In genomic region chr1:85899388-85899761, GRCm38 (mm10) we compare ENCODE assay signal across 9 mouse cellular contexts. TPM values are rescaled to one million over a fixed set of nuclear protein-coding genes. Genes with fewer than 3 reads are reported as not detected.
DNase-seq lines count a peak whose midpoint lies in the region; ATAC-seq and TF ChIP-seq lines count a peak whose summit lies in the region.
"Had no signal": no experiment of that assay in that cellular context is flagged by ENCODE, and none has a peak within 500 bp of the region (broad histone marks: within the 10 kb centered on the region; RNA-seq: fewer than 3 reads in every experiment).

No protein-coding gene starts in this region.

- TF ChIP-seq RAD21 in CH12.LX (IDR thresholded peaks at IDR 0.05; ENCODE audit: low read depth, low read length) = peak; percentile 9

- no peak for ATAC-seq in heart, embryonic 15.5 days (replicated peaks; ENCODE audit: insufficient number of reproducible peaks, insufficient read depth, low FRiP score, low read depth)
- no peak for ATAC-seq in megakaryocyte progenitor cell, adult 5-6 weeks (replicated peaks; ENCODE audit: poor library complexity)
- ATAC-seq in kidney, embryonic 16.5 days (ENCODE audit: low FRiP score, low TSS enrichment) = no peak

- TF ChIP-seq EP300 in CH12.LX (IDR thresholded peaks at IDR 0.05; ENCODE audit: low read length) = no peak

- no peak overlapping the region for H3K4me3 ChIP-seq in heart, embryonic 15.5 days
- no peak overlapping the region for H3K4me3 ChIP-seq in CH12.LX (replicated peaks in 1 of 3; ENCODE audit: low read depth in 2 of 3, low read length in 2 of 3, poor library complexity in 1 of 3)
- H3K4me3 ChIP-seq in limb, embryonic 10.5 days = no peak overlapping the region
- no peak overlapping the region for H3K4me3 ChIP-seq in kidney, embryonic 16.5 days (ENCODE audit: low read length)

- no peaks in the 10 kb centered on the region for H3K9me3 ChIP-seq in heart, embryonic 15.5 days (replicated peaks)
- no peaks in the 10 kb centered on the region for H3K9me3 ChIP-seq in CH12.LX (replicated peaks; ENCODE audit: low read length)
- H3K9me3 ChIP-seq in limb, embryonic 10.5 days (replicated peaks) = no peaks in the 10 kb centered on the region
- H3K9me3 ChIP-seq in kidney, embryonic 16.5 days (ENCODE audit: low read length) = no peaks in the 10 kb centered on the region
- H3K9me3 ChIP-seq: embryonic facial prominence, embryonic 12.5 days had no signal

- H3K4me1 ChIP-seq in heart, embryonic 15.5 days (replicated peaks) = peaks cover 82% of the 10 kb centered on the region
- H3K4me1 ChIP-seq in CH12.LX (ENCODE audit: control insufficient read depth in 1 of 2, insufficient read depth in 2 of 2) = peaks cover 36 to 73% of the 10 kb centered on the region in 2 experiments
- peaks cover 58% of the 10 kb centered on the region for H3K4me1 ChIP-seq in limb, embryonic 10.5 days
- H3K4me1 ChIP-seq in kidney, embryonic 16.5 days (ENCODE audit: insufficient read depth, low read length) = peaks cover 69% of the 10 kb centered on the region

- peak; percentile 15 to 65; a peak in 2 of 4 replicates for TF ChIP-seq CTCF in CH12.LX (conservative IDR thresholded peaks at IDR 0.05 in 1 of 2, IDR thresholded peaks at IDR 0.05 in 1 of 2; ENCODE audit: low read depth in 2 of 2, low read length in 2 of 2)

- no peak overlapping the region for H3K4me2 ChIP-seq in heart, embryonic 15.5 days
- H3K4me2 ChIP-seq in CH12.LX (ENCODE audit: insufficient read depth, low read depth, poor library complexity, severe bottlenecking) = peak overlapping the region; percentile 51; the same call in 1 of the 2 replicates
- H3K4me2 ChIP-seq in kidney, embryonic 16.5 days (replicated peaks; ENCODE audit: low read depth, low read length) = no peak overlapping the region

- dilution Hi-C loops in CH12.LX (cut with MboI; ENCODE audit: extremely low pct_ligation_motif_present, extremely low pct_unique_long_range_greater_than_20kb, low sequenced_read_pairs) = no loop called here

- in situ Hi-C loops in CH12.LX (cut with MboI; ENCODE audit: low pct_ligation_motif_present, low pct_unique_long_range_greater_than_20kb, low sequenced_read_pairs) = no loop called here

- H3K79me2 ChIP-seq in CH12.LX (replicated peaks; ENCODE audit: control insufficient read depth, extremely low read depth, insufficient read depth, poor library complexity, severe bottlenecking) = peaks cover 57% of the 10 kb centered on the region

- H3K36me3 ChIP-seq in heart, embryonic 15.5 days = no peaks in the 10 kb centered on the region
- H3K36me3 ChIP-seq in CH12.LX (replicated peaks in 1 of 2; ENCODE audit: control insufficient read depth in 1 of 2, insufficient read depth in 1 of 2, low read length in 1 of 2) = peaks cover 16 to 43% of the 10 kb centered on the region in 2 experiments
- peaks cover 45% of the 10 kb centered on the region for H3K36me3 ChIP-seq in limb, embryonic 10.5 days
- peaks cover 15% of the 10 kb centered on the region for H3K36me3 ChIP-seq in kidney, embryonic 16.5 days (ENCODE audit: insufficient read depth, low read length)

- no peaks in the 10 kb centered on the region for H3K27me3 ChIP-seq in heart, embryonic 15.5 days
- no peaks in the 10 kb centered on the region for H3K27me3 ChIP-seq in CH12.LX (replicated peaks)
- H3K27me3 ChIP-seq in limb, embryonic 10.5 days (ENCODE audit: low read depth, poor library complexity, severe bottlenecking) = no peaks in the 10 kb centered on the region
- H3K27me3 ChIP-seq in kidney, embryonic 16.5 days (ENCODE audit: insufficient read depth, low read length) = no peaks in the 10 kb centered on the region
- H3K27me3 ChIP-seq: embryonic facial prominence, embryonic 12.5 days had no signal

- no peak for DNase-seq in heart, adult 9 months (ENCODE audit: low spot score in 2 of 2)
- DNase-seq in CH12.LX (ENCODE audit: extremely low read depth) = peak; percentile 31
- DNase-seq in cerebellum, adult 9-11 months = peak; percentile 62
- DNase-seq in limb, embryonic 10.5 days (ENCODE audit: low spot score) = no peak
- no peak for DNase-seq in thymus, postnatal 0 days (ENCODE audit: low spot score)

- H3K27ac ChIP-seq in heart, embryonic 15.5 days = peak overlapping the region; percentile 6; the same call in 1 of the 2 replicates
- peak overlapping the region; percentile 41; the same call in 1 of the 2 replicates for H3K27ac ChIP-seq in CH12.LX (ENCODE audit: insufficient read depth, low read depth)
- H3K27ac ChIP-seq in limb, embryonic 10.5 days = peak overlapping the region; percentile 27; the same call in 1 of the 2 replicates
- no peak overlapping the region; the same call in 1 of the 2 replicates for H3K27ac ChIP-seq in kidney, embryonic 16.5 days (ENCODE audit: low read length)

- no peak for TF ChIP-seq POLR2A in CH12.LX (IDR thresholded peaks at IDR 0.05; ENCODE audit: low read depth, low read length)

- no peak overlapping the region for H3K9ac ChIP-seq in heart, embryonic 15.5 days
- H3K9ac ChIP-seq in CH12.LX (ENCODE audit: insufficient read depth, low read depth) = 0 out of 2 replicates have a peak overlapping the region, but pooled peaks have one; percentile 5
- no peak overlapping the region for H3K9ac ChIP-seq in kidney, embryonic 16.5 days (replicated peaks; ENCODE audit: low read length)
- H3K9ac ChIP-seq: embryonic facial prominence, embryonic 12.5 days had no signal

TF ChIP-seq in CH12.LX, 34 proteins besides CTCF, POLR2A, EP300 and RAD21:
- no peak for TF ChIP-seq CHD2 (IDR thresholded peaks at IDR 0.05; ENCODE audit: low read length)
- no peak for TF ChIP-seq JUND (conservative IDR thresholded peaks at IDR 0.05; ENCODE audit: low read depth, low read length)
- peak; percentile 48 for TF ChIP-seq SMC3 (IDR thresholded peaks at IDR 0.05; ENCODE audit: low read depth, low read length)
- TF ChIP-seq ETS1 (conservative IDR thresholded peaks at IDR 0.05; ENCODE audit: low read depth, low read length) = no peak
TF ChIP-seq in CH12.LX: peak in this region for 1.

RNA-seq across cellular contexts. Expression of gene Itm2c, which starts 5.3 kb away (rescaled TPM):
- polyA plus RNA-seq in heart, embryonic 15.5 days (2015; fragmentation: Nextera tagmentation; extraction: Ambion mirVana) = 181 and 231 TPM in 2 replicates
- 83.3 and 107 TPM in 2 replicates for total RNA-seq in CH12.LX (2012; rRNA removed)
- 87.9 and 96.2 TPM in 2 replicates for total RNA-seq in CH12.LX (2014; rRNA removed)
- polyA plus RNA-seq in CH12.LX (2012; ENCODE audit: insufficient read length, low read depth) = 72.1 and 76.6 TPM in 2 replicates
- 170 and 188 TPM in 2 replicates for polyA plus RNA-seq in limb, embryonic 10.5 days (2016; fragmentation: Nextera tagmentation; extraction: Ambion mirVana)
- total RNA-seq in megakaryocyte progenitor cell, adult 5-6 weeks (2015) = 28.7 and 33.0 TPM in 2 replicates
- total RNA-seq in megakaryocyte progenitor cell, adult 5-6 weeks (2017) = 71.1 and 71.3 TPM in 2 replicates
- polyA plus RNA-seq in kidney, embryonic 16.5 days (2015; fragmentation: Nextera tagmentation; extraction: Ambion mirVana) = 248 and 269 TPM in 2 replicates
- 178 and 184 TPM in 2 replicates for polyA plus RNA-seq in thymus, postnatal 0 days (2015; fragmentation: Nextera tagmentation; extraction: Ambion mirVana)

RNA-seq across cellular contexts. Expression of gene 4933407L21Rik, which starts 28.9 kb away (rescaled TPM):
- polyA plus RNA-seq in heart, embryonic 15.5 days (2015; fragmentation: Nextera tagmentation; extraction: Ambion mirVana) = 0.04 and 0.18 TPM in 2 replicates
- total RNA-seq in CH12.LX (2012; rRNA removed) = 0.08 and 0.17 TPM in 2 replicates
- total RNA-seq in CH12.LX (2014; rRNA removed) = 0.19 and 0.36 TPM in 2 replicates
- polyA plus RNA-seq in CH12.LX (2012; ENCODE audit: insufficient read length, low read depth) = 0.31 and 0.71 TPM in 2 replicates
- 0.13 TPM in 1 of 2 replicates, not detected in the other for polyA plus RNA-seq in limb, embryonic 10.5 days (2016; fragmentation: Nextera tagmentation; extraction: Ambion mirVana)
- total RNA-seq in megakaryocyte progenitor cell, adult 5-6 weeks (2015) = 0.07 TPM in 1 of 2 replicates, not detected in the other
- not detected in 2 replicates for total RNA-seq in megakaryocyte progenitor cell, adult 5-6 weeks (2017)
- polyA plus RNA-seq in kidney, embryonic 16.5 days (2015; fragmentation: Nextera tagmentation; extraction: Ambion mirVana) = 1.6 TPM in 2 replicates
- polyA plus RNA-seq in thymus, postnatal 0 days (2015; fragmentation: Nextera tagmentation; extraction: Ambion mirVana) = 2.6 and 3.1 TPM in 2 replicates

Comparison
In these comparisons a context has a peak if more than half of its experiments do, and no peak if none do; other contexts are left out.
1. DNase-seq: peak in CH12.LX (single experiment) and cerebellum, adult 9-11 months (single experiment); none in heart, adult 9 months (0 of 2), limb, embryonic 10.5 days (single experiment) and thymus, postnatal 0 days (single experiment).